Mouse (Mus musculus) cerebellum, adult 2 months (tissue): ENCODE data around the gene Ugdh.

Source experiments
- CTCF ChIP-seq: fragments of 200-500 bp; IDR thresholded peaks from 2 replicates; pipeline ENCODE4 v1.5.1; 2011; ENCODE audit warnings: low read depth, mild to moderate bottlenecking, control low read depth, low read length, moderate library complexity, borderline replicate concordance; ENCODE audit not compliant: insufficient read depth
- POLR2A ChIP-seq: fragments of 200-500 bp; IDR thresholded peaks from 2 replicates; pipeline ENCODE4 v1.6.1; 2011; ENCODE audit warnings: low read length, control low read depth, borderline replicate concordance; ENCODE audit not compliant: insufficient read depth

GRCm38 (mm10) chr5:65444981-65445380 lies 9.2 kb upstream of the Ugdh start:
- TF ChIP-seq CTCF: no peak
- no peak for TF ChIP-seq POLR2A
